Comparison of ENCODE assay signal across 22 mouse cellular contexts in genomic region chr17:46438298-46438873, GRCm38 (mm10). TPM values are rescaled to one million over a fixed set of nuclear protein-coding genes. Genes with fewer than 3 reads are reported as not detected.
A peak's percentile ranks its signal among the peaks of the same experiment; 100 is the strongest.
DNase-seq lines count a peak whose midpoint lies in the region; ATAC-seq lines count a peak whose summit lies in the region.
"Had no signal": no experiment of that assay in that cellular context is flagged by ENCODE, and none has a peak within 500 bp of the region (broad histone marks: within the 10 kb centered on the region; RNA-seq: fewer than 3 reads in every experiment).

TSS of gene Slc22a7 (minus strand) at chr17:46438457.

- no peaks in the 10 kb centered on the region for H3K36me3 ChIP-seq in kidney, embryonic 16.5 days (ENCODE audit: insufficient read depth, low read length)
- H3K36me3 ChIP-seq in liver, embryonic 16.5 days (ENCODE audit: control insufficient read depth, insufficient read depth), result no peaks in the 10 kb centered on the region
- no peaks in the 10 kb centered on the region for H3K36me3 ChIP-seq in liver, embryonic 12.5 days
- H3K36me3 ChIP-seq: G1E; hindbrain, embryonic 10.5 days; lung, embryonic 15.5 days had no signal

- peaks cover 27% of the 10 kb centered on the region for H3K27me3 ChIP-seq in kidney, embryonic 16.5 days (ENCODE audit: insufficient read depth, low read length)
- peaks cover 6% of the 10 kb centered on the region for H3K27me3 ChIP-seq in liver, embryonic 16.5 days (ENCODE audit: control insufficient read depth, insufficient read depth, low read depth, low read length)
- H3K27me3 ChIP-seq in liver, embryonic 12.5 days (replicated peaks), result peaks cover 75% of the 10 kb centered on the region

- H3K9me3 ChIP-seq in kidney, embryonic 16.5 days (ENCODE audit: low read length), result no peaks in the 10 kb centered on the region
- H3K9me3 ChIP-seq in liver, embryonic 16.5 days (replicated peaks; ENCODE audit: control insufficient read depth, low read length), result no peaks in the 10 kb centered on the region
- H3K9me3 ChIP-seq in liver, embryonic 12.5 days (replicated peaks), result no peaks in the 10 kb centered on the region
- H3K9me3 ChIP-seq: G1E; hindbrain, embryonic 10.5 days; lung, embryonic 15.5 days had no signal

- no peak within 1 kb of the TSS for H3K27ac ChIP-seq in kidney, embryonic 16.5 days (ENCODE audit: low read length)
- H3K27ac ChIP-seq in liver, embryonic 16.5 days (ENCODE audit: low read length), result no peak within 1 kb of the TSS
- no peak within 1 kb of the TSS for H3K27ac ChIP-seq in liver, embryonic 12.5 days
- H3K27ac ChIP-seq: hindbrain, embryonic 10.5 days; layer of hippocampus, adult 2 months; lung, embryonic 15.5 days had no signal

- peaks cover 10% of the 10 kb centered on the region; the same call in 1 of the 2 replicates for H3K4me1 ChIP-seq in kidney, embryonic 16.5 days (ENCODE audit: insufficient read depth, low read length)
- no peaks in the 10 kb centered on the region for H3K4me1 ChIP-seq in liver, embryonic 16.5 days (ENCODE audit: control insufficient read depth, low read depth, low read length)
- peaks cover 8% of the 10 kb centered on the region; the same call in 1 of the 2 replicates for H3K4me1 ChIP-seq in liver, embryonic 12.5 days

- peak; percentile 86 for DNase-seq in kidney, adult 11 months
- DNase-seq in ZHBTc4 (ENCODE audit: low read depth, low spot score), result peak; percentile 52
- no peak for DNase-seq in layer of hippocampus, postnatal 14 days (ENCODE audit: low spot score in 2 of 2)
- DNase-seq: cerebellum, adult 18-20 months; cerebellum, postnatal 36 days; gastrocnemius, postnatal 36 days; right cerebral cortex, postnatal 4 days had no signal

- no peak within 1 kb of the TSS for H3K4me3 ChIP-seq in kidney, embryonic 16.5 days (ENCODE audit: low read length)
- H3K4me3 ChIP-seq in liver, embryonic 16.5 days (ENCODE audit: low read depth, low read length), result no peak within 1 kb of the TSS
- no peak within 1 kb of the TSS for H3K4me3 ChIP-seq in liver, embryonic 12.5 days
- H3K4me3 ChIP-seq: erythroblast, embryonic 14.5 days; layer of hippocampus, adult 2 months; lung, embryonic 15.5 days had no signal

- no peak within 1 kb of the TSS for H3K9ac ChIP-seq in kidney, embryonic 16.5 days (replicated peaks; ENCODE audit: low read length)
- H3K9ac ChIP-seq in liver, embryonic 16.5 days (ENCODE audit: low read depth, low read length), result no peak within 1 kb of the TSS
- H3K9ac ChIP-seq in liver, embryonic 12.5 days, result no peak within 1 kb of the TSS
- H3K9ac ChIP-seq: lung, embryonic 15.5 days had no signal

- no peak within 1 kb of the TSS for H3K4me2 ChIP-seq in kidney, embryonic 16.5 days (replicated peaks; ENCODE audit: low read depth, low read length)
- H3K4me2 ChIP-seq in liver, embryonic 16.5 days (ENCODE audit: low read depth, low read length), result no peak within 1 kb of the TSS
- H3K4me2 ChIP-seq in liver, embryonic 12.5 days, result no peak within 1 kb of the TSS
- H3K4me2 ChIP-seq: lung, embryonic 15.5 days had no signal

- no peak for ATAC-seq in kidney, embryonic 16.5 days (ENCODE audit: low FRiP score, low TSS enrichment)
- peak; percentile 37; the same call in 1 of the 2 replicates for ATAC-seq in liver, embryonic 16.5 days (ENCODE audit: low read depth)
- ATAC-seq in liver, embryonic 12.5 days, result no peak
- no peak for ATAC-seq in monocyte, adult 5-6 weeks (replicated peaks; ENCODE audit: insufficient number of reproducible peaks, low FRiP score, low TSS enrichment, poor library complexity, severe bottlenecking)
- ATAC-seq: forebrain, embryonic 16.5 days had no signal

- 90% methylated on average over 4 of the region's 4 CpGs for WGBS in kidney, embryonic 16.5 days
- whole genome bisulfite sequencing in liver, embryonic 16.5 days (ENCODE audit: insufficient replicate concordance), result 59% methylated on average over 4 of the region's 4 CpGs
- 74% methylated on average over 4 of the region's 4 CpGs for WGBS in liver, embryonic 12.5 days (ENCODE audit: insufficient replicate concordance)

RNA-seq across cellular contexts. Expression of gene Slc22a7, which starts in this region (rescaled TPM):
- 0.15 and 0.32 TPM in 2 replicates for polyA plus RNA-seq in kidney, embryonic 16.5 days (2015; fragmentation: Nextera tagmentation; extraction: Ambion mirVana)
- 0.06 TPM in 1 of 2 replicates, not detected in the other for polyA plus RNA-seq in liver, embryonic 16.5 days (2015; fragmentation: Nextera tagmentation; extraction: Ambion mirVana)
- polyA plus RNA-seq in liver, embryonic 12.5 days (2016; fragmentation: Nextera tagmentation; extraction: Ambion mirVana), result not detected in 2 replicates
- total RNA-seq in layer of hippocampus, postnatal 14 days (2021), result under 1 TPM; 0.19 to 0.39 TPM
- total RNA-seq in monocyte, adult 5-6 weeks (2017), result not detected in 3 replicates
- total RNA-seq: G1E; gastrocnemius, postnatal 36 days had no signal
- polyA plus RNA-seq: C2C12; erythroblast, embryonic 14.5 days; forebrain, embryonic 16.5 days; G1E; hindbrain, embryonic 10.5 days; intestine, embryonic 14.5 days; limb, embryonic 14.5 days; neural tube, embryonic 11.5 days; stomach, embryonic 16.5 days had no signal

Comparison
In these comparisons a context has a peak if more than half of its experiments do, and no peak if none do; other contexts are left out.
1. Peak in ATAC-seq in liver, embryonic 16.5 days; RNA of the gene not detected or under 1 TPM.
2. DNase-seq: peak in kidney, adult 11 months (single experiment) and ZHBTc4 (single experiment); none in layer of hippocampus, postnatal 14 days (0 of 2).